Mouse (Mus musculus) A20 (cell line): ENCODE measurements around the gene Kif26b.

Source experiments
- DNase-seq: peaks from one replicate; pipeline ENCODE4 v3.0.0-alpha.2; 2011; ENCODE audit warnings: low read depth, low spot score

Kif26b gene

DNA sequence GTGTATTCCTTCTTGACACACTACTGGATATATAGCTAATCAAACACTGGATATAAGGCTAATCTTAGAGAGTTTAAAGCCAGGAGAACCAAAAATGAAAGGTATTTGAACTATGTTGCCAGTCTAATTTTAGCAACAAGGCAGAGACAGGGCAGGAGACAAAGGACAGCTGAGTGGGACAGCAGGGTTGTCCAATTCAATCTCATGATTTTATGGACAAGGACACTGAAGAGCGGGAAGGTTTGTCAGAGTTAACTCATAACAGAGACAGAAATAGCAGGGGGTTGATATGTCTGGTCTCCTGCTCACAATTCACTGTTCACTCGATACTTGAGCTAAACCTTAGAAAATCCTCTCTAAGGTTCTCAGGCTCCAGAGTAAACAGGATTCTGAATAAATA lies 187.5 kb downstream of the Kif26b start:
- no peak for DNase-seq

DNA sequence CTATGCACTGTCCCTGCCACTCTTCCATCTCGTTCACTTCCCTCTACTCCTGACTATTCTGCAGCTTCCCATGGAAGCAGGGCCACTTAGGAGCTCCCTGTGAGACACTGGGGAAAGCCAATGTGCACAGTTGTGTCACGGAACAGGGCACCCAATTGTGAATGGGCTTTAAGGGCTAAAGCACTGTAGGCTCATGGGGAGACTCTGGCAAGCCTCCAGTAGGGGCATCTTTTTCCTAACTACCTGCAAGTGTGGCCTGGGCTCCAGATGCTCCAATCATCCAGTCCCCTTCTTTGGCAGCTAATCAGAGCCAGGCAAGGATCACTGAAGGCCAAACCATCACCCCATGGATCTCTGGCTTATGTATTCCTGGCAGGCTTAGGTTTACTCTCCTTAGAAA lies 191.9 kb downstream of the Kif26b start:
- no peak for DNase-seq

DNA sequence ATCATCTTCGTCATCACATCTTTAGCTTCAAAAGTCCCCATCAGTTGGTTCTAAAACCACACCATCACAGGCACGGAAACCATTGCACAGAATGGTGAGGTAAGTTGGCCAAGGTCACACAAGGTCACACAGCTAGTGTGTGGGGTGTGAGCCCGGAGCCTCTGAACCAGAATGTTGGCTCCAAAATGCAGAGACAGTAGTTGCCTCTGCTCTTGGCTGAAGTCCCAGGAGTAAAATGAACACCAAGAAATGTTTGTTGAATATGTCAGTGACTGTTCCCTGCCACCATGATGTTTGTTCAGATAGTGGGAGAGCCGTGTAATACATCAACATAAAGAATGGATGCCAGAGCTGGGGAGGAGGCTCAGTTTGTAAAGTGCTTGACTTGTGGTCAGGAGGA lies 193.9 kb downstream of the Kif26b start:
- no peak for DNase-seq

DNA sequence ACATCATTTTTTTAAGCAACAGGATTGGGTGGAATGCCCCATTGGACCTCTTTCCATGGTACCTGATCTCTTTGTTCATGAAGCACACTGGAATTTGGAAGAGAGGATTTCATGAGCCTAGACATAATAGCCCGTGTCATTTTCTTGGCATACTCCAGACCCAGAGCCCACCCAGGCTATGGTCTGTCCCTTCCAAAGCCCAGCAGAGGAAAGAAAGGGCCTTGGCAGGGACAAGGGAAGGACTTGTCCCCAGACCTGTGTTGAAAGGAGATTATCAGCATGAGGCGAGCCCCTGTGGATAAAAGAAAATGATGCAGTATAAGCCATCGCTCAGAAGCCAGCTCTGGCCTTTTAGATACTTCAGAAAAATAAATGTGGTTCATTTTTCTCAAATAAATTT lies 196.6 kb downstream of the Kif26b start:
- DNase-seq, result no peak

DNA sequence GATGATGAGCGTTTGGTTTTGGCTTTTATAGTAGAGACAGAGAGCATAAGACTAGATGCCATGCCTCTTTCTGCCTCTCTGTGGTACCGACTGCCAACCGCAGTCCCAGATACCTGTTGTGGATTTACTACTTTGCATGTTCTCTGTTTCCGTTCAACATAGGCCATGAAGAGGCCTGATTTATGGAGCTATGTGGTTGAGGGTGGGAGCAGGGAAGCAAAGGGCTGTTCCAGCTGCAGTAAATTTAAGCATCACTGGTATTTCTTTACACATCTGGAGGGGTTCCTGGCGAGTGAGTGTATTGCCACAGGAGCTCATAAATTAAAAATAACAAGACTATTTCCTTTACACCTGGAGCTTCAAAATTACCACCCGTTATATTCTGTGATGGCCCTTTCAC lies 199.3 kb downstream of the Kif26b start:
- DNase-seq, result no peak

DNA sequence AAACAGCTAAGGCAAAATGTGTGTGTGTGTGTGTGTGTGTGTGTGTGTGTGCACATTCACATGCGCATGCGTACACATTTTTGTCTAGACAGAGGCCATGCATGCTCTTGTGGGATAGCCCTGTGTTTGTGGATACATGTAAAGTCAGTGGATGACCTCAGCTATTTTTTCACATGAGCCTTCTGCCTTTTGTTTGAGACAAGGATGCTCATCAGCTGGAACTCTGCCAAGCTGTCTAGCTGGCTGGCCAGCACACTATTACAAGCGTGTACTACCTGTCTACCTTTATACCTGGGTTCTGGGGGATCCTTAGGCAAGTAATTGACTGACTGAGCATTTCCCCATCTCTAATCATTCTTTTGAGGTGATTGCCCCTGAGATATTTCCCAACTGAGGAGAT lies 201.3 kb downstream of the Kif26b start:
- no peak for DNase-seq

DNA sequence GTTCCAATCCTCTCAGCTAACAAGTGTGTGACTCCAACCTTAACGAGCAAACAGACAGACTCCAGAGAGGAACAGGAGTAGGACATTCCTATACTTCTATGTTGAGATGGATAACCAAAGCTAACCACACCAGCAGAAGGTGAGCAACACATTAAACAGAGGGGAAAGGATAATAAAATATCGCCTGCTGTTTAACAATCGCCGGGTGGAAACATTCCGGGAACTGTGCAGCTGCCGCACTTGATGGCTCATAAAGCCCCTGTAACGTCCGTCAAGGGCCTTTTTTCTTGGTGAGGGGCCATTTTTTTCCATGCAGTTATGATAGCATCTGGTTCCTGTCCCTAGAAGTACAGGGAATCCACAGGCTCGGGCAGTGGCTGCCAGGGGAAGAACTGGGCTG lies 204.1 kb downstream of the Kif26b start:
- no peak for DNase-seq

DNA sequence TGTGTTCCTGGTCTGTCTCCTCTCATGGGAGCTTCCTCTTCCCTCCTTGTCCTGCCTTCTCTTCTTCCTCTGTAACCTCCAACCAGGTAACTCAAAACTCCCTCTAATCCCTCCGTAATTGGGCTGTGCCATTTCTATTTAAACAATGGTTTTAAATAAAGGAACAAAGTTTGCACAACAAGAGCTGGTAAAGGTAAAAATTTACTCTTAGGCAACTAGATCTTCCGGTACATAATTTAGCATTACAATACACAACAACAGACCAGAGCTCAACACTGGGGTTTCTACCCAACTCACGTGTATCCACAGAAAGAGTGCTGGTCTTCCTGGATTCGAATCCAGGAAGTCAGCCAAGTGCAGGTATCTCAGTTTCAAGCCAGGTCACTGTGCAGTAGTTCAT lies 205.7 kb downstream of the Kif26b start:
- DNase-seq, result no peak

DNA sequence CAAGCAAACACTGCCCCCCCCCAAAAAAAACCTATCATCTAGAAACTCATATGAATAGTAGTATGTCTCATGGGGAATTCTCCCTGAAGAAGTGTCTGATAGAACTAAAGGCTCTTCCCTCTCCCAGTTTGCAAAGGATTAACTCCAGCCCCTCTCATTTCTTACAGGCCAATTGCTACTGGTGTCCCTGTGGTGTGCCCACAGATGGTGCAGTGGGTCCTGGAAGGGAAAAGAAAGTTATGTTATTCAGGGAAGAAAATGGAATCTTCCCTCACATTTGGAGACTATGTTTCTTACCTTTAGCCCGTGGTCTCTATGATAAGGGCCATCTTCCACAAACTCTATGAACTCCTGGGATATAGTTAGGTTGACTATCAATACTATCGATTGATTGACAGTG lies 208.0 kb downstream of the Kif26b start:
- no peak for DNase-seq

DNA sequence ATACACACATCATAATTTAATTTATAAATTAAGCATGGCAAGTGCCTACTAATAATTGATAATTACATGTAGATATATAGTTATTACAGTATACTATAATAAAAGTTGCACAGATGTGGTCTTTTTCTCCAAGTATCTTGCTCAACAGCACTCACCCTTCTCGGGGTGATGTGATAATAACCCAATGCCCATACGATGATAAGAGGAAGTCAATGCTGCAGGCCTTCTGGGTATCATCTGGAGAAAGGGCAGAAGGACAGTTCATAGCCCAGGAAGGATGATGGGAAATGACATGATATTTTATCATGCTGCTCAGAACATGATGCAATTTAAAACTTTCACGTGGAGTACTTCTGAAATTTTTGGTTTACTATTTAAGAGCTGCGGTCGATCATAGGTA lies 214.9 kb downstream of the Kif26b start:
- no peak for DNase-seq

DNA sequence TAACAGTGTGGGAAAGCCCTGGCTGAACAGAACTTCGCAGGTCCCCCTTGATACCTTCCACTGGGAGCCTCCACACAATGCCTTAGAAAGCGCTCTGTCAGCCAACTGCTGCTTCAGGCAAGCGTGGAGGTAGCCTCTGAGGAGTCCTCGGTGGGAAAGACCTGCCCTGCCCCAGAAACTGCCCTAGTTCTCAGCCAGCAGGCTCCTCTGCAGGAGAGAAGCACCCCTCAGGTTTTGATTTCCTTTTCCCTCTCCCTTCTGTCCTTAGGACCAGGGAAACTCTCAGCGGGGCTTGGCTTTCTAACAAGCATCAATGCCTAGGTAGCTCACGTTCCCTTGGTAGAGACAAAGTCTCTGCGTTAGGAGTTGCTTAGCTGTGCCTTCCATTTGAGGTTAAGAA lies 215.6 kb downstream of the Kif26b start:
- DNase-seq, result no peak

DNA sequence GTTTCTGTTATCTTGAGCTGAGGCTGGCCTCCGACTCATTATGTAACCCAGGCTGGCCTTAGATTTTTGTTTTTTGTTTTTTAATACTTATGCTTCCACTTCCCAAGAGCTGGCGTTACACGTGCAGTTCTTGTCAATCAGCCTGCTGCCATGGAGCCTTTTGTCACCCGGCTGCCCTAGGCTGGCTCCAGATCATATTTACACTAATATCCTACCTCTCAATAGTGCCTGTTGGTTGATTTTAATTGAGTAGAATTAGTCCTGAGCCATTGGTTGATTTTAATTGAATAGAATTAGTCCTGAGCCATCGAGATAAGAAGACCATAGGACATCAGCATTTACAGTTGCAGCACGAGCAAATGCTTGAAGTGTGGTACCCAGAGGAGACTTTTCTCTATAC lies 216.0 kb downstream of the Kif26b start:
- DNase-seq, result no peak

DNA sequence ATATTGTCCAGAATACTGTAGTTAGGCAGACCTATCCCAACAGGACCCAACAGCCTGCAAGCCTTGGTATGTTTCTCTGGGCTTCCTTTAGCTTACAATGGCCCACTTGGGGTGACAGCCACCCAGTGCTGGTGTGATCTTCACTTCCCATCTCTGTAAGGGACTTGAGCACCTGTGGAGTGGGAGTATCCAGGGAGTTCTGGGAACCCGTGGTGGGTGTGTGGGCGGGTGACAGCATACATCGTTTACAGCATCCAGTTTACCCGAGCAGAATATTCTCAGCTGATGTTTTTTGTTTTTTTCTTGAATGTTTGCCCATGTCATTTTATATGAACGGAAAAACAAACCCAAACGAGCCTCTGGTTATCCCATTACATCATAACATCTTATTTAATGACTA lies 216.5 kb downstream of the Kif26b start:
- DNase-seq, result no peak

DNA sequence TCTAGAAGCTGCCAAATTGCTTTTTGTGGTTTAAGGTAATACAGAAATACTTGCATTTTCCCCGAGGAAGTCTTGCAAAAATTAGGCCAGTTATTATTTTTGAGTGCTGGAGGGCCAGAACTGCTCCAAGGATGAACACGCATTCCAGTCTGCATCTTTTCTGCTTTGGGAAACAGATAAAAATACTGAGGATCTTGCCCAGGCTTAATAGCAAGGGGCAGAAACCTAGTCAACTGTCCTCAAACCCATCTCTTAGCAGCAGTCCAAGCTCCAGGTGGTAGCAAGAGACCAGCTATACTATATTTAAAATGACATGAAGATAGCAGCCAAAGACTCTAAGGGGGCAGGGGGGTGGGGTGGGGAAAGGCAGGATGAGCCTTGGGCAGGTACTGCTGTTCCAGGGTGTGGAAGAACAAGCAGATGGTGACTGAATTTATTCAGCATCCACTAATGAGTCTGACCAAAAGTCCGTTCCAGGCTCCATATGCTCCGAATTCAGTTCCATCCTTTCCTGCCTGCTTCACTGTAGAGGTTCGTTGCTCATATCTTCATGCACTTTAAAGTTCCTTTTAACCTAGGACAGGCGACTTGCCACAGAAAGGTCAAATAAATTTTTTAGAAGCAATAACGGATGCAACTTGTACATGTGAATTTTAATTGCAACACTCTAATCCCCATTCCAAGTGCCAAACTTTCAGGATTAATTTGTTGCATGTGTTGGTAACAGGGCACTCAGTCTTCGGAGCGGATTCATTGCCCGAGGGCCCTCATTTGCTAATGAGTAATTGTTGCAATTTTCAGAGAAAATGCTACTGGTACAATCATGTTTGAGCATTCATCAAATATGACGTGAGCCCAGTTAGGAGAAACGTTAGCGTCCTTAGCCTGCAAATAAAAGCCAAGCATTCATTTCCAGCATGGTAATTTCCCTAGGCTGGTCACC lies 218.6 kb downstream of the Kif26b start:
- DNase-seq, result no peak

DNA sequence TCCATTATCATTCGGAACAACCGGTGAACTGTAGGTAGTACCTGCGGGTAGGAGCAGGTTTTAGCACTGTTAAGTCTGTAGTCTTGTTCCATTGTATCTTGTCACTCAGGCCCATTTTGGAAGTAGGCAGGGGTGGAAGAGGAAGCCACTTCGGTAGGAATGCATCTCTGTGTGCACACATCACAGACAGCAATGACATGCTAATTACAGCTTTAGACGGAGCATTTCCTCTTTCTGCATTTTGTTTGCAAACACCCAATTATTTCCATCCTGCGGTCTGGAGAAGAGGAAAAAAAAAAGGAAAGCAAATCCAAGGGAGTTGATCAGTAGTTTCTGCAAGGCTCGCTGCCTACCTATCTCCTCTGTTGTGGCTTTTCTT lies 219.3 kb downstream of the Kif26b start:
- no peak for DNase-seq

DNA sequence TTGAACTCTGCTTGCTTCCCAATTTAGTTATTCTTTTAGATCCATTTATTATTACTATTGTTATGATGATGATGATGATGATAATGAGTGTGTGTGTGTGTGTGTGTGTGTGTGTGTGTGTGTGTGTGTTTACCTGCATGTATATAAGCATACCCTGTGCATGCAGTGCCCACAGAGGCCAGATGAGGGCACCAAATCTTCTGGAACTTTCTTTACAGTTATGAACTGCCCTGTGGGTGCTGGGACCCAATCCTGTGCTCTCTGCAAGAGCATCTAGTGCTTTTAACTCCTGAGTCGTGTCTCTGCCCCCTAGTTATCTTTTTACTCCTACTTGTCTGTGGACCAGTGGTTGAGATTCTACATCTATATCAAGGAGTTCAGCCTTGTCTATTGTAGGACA lies 219.7 kb downstream of the Kif26b start:
- DNase-seq, result peak; percentile 30

DNA sequence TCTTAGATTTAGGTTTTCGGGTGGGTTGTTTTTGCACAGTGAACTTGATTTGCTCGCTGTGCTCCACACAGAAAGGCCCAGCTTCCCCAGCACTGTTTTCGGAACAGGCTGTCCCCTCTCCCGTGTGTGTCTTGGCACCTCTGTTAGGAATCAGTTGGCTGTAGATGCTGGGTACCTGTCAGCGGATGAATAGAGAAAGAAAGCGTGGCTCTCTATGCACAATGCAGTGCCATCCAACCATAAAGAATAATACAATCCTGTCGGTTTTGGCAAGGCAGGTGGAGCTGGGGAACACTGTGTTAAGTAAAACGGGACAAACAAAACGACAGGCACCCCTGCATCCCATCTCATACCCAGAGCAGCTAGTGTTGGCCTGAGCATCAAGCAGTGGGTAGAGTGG lies 220.9 kb downstream of the Kif26b start:
- DNase-seq, result no peak

DNA sequence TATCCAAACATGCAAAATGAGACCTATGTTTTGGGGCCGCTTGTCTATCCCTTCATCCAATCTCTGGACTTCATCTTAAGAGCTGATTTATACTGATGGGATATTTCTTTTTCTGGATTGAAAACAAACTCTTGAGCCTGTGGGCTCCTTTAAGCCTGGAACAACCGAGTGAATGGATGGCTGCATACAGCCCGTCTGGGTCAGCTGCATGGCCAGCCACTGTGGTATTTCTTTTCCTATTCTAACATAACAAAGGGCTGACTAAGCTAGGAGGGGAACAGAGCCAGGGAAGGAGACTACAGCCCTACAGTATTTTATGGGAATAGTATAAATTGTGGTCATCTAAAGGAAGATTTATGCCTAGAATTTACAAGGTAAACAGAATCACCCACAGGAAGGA lies 229.5 kb downstream of the Kif26b start:
- DNase-seq, result no peak

DNA sequence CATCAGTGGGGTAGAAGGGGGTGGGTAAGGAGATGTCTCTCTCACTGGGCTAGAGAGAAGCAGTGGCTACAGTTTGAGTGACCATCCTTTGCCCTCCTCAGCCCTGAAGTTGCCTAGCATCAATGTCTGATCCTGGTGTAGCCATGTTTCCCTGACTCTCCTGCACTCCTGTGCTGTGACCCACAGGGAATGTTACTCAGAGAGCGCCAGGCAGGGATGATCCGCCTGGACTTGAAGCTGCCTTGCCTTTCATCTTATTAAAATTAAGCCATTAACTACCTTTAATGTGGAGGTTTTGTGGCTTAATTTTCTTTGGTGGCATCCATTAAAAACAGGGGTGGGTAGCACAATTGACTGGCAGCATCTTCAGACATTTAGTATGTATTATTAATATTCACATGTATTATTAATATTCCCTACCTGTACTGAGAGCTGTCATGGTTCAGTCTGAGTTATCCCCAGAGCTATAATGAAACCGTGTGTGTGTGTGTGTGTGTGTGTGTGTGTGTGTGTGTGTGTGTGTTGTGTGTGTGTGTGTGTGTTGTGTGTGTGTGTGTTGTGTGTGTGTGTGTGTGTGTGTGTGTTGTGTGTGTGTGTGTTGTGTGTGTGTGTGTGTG lies 233.3 kb downstream of the Kif26b start:
- no peak for DNase-seq

DNA sequence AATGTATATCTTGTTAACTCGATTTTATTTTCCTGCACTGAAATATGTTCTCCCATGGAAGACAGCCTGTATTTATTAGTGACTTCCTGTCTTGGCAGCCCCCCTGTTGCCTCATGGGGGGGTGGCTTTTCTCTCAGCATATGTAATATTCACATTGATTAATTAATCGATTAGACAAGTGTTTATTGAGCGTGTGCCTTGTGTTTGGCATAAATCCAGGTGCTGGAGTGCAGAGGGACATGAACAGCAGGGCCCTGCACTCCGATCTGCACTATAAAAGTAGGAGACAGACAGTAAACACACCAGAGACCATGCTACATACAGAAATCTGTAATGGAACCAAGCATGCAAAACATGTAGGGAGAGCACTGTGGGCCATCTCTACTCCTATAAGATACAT lies 236.0 kb downstream of the Kif26b start:
- no peak for DNase-seq

DNA sequence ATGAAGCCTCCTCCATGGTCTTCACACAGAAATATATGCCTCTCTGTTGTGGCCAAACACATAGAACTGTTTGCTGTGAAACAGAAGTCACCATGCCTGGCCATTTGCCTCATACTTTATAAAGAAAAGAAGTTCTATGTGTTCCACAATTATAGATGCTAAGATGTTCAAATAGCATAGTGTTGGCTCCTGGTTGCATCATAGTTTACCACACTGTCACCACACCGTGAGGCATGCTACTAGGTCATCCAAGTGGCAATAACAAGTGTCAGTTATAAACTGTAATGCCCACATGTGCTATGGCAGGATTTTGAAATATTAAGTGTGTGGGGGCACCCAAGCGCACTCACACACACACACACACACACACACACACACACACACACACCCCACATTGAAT lies 236.7 kb downstream of the Kif26b start:
- no peak for DNase-seq

DNA sequence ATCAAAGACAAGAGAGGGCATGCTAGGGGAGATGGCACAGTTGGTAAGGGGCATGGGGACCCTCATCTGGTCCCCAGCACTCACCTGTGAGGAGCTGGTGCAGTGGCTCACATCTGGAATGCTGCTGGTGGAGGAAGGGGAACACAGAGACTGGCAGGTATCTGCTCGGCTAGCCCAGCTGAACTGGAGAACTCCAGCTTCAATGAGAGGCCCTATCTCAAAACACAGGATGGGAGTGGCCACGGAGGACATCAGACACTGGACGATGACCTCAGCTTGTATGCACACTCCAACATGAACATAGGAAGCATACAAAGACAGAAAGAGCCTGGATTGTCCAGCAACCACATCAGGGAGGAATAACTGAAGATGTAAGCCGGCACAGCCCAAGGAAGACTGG lies 240.1 kb downstream of the Kif26b start:
- no peak for DNase-seq

DNA sequence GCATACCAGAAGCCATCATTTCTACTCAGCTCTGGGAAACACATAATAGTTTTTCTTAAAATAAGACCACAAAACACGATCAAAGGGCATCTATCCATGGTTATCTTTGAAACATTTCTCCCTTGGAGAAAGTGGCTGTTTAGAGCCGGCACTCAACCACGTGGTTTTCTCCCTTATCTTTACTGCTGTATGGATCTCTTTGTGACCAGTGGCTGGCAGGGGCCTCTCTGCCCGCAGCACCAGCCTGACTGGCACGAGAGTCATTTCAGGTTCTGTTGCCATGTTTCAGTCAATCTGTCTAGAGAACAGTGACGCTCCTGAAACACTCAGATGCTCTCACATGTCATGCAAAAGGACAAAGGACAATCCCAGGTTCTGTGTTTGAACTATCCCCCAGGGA lies 241.1 kb downstream of the Kif26b start:
- no peak for DNase-seq
